Mouse (Mus musculus) heart, adult 8-10 months (tissue): ENCODE data around the gene Klrd1. TPM values are rescaled to one million over a fixed set of nuclear protein-coding genes. Genes with fewer than 3 reads are reported as not detected.

Source experiments
- total RNA-seq, 4 experiments: library from RNA; stranded (reverse); gene quantifications; 2 replicates each; pipeline ENCODE4 v1.2.4; 2022

The Klrd1 gene
- total RNA-seq, 4 experiments from 2014 or later, result 0.35 TPM; not detected in 3

Other genes starting within 250 kb of the Klrd1 start
- 1 to 10 TPM in 1 of 4 experiments, under 1 TPM in 3; 0.43 to 1.2 (median 0.70) TPM for gene Clec12a, start 249.1 kb upstream of the Klrd1 start, total RNA-seq
- under 1 TPM in 1 of 4 experiments, not detected in 3; 0.25 TPM for gene Clec12b, start 205.9 kb upstream of the Klrd1 start, total RNA-seq
- gene Clec1b, start 194.5 kb upstream of the Klrd1 start, total RNA-seq, result 1 to 10 TPM; 1.3 to 2.3 (median 1.6) TPM
- gene Clec9a, start 182.9 kb upstream of the Klrd1 start, total RNA-seq, result under 1 TPM in 2 of 4 experiments, not detected in 2; 0.47 to 0.60 TPM
- 10 to 100 TPM in 3 of 4 experiments, 1 to 10 TPM in 1; 7.7 to 13.1 (median 11.7) TPM for gene Clec1a, start 139.8 kb upstream of the Klrd1 start, total RNA-seq
- gene Olr1, start 84.6 kb upstream of the Klrd1 start, total RNA-seq, result under 1 TPM in 2 of 4 experiments, not detected in 2; 0.20 to 0.31 TPM
- not detected for gene Tmem52b, start 79.2 kb upstream of the Klrd1 start, total RNA-seq
- 100 to 1,000 TPM; 118 to 204 (median 178) TPM for gene Gabarapl1, start 58.6 kb upstream of the Klrd1 start, total RNA-seq
- not detected for gene Klre1, start 13.9 kb upstream of the Klrd1 start, total RNA-seq
- gene Klrk1, start 32.1 kb downstream of the Klrd1 start, total RNA-seq, result under 1 TPM in 2 of 4 experiments, not detected in 2; 0.27 to 0.34 TPM
- not detected for gene Klrc3, start 51.6 kb downstream of the Klrd1 start, total RNA-seq
- gene Klrc2, start 68.9 kb downstream of the Klrd1 start, total RNA-seq, result not detected
- under 1 TPM in 1 of 4 experiments, not detected in 3; 0.22 TPM for gene Klrc1, start 87.2 kb downstream of the Klrd1 start, total RNA-seq
- not detected for gene Klri1, start 125.3 kb downstream of the Klrd1 start, total RNA-seq
- gene Klri2, start 148.7 kb downstream of the Klrd1 start, total RNA-seq, result not detected
- gene Gm156, start 192.5 kb downstream of the Klrd1 start, total RNA-seq, result not detected